Mouse (Mus musculus) liver, postnatal 0 days (tissue): ENCODE measurements around the gene Thsd7b.
"Not testable (repeated sequence)": the region's sequence is repeated elsewhere in the genome, so short reads cannot be mapped to it uniquely, and the experiment has no call there.

Experiments
- CTCF ChIP-seq: sonication (generic); IDR thresholded peaks from 2 replicates; pipeline ENCODE4 v1.5.1; 2016; ENCODE audit warnings: antibody characterized with exemption, low read depth
- EP300 ChIP-seq: IDR thresholded peaks from 2 replicates; pipeline ENCODE4 v1.6.1; 2016; ENCODE audit warnings: antibody characterized with exemption, low read depth, mild to moderate bottlenecking

DNA sequence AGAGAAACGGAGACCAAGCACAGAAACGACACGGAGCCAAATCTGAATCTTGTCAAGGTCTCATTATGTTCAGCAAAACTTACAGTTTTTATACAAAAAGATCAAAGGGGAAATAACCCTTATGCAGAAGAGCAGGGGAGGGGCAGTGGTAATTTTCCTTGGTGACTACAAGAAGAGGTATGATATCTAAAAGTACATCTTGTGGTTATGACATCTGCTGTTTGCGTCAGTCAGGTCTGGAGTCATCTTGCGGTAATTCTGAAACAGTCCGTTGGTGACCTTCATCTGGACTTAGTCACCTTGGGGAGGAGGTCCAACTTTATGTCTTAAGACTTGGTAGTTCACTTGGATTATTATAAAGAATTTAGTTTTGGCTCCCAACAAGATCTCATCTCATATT is 378.3 kb downstream of the Thsd7b start:
- not testable (repeated sequence) for TF ChIP-seq CTCF, EP300
